Mouse (Mus musculus) liver, embryonic 16.5 days (tissue): Measurements from ENCODE around the gene Cacnb2. TPM values are rescaled to one million over a fixed set of nuclear protein-coding genes. Genes with fewer than 3 reads are reported as not detected.

Experiments used
- ATAC-seq: fragments of 200-750 bp; cut with Nextera tagmentation; 2 replicates; pipeline ENCODE4 v1.8.0; 2017; ENCODE audit warnings: low read depth, mild to moderate bottlenecking, moderate number of reproducible peaks, moderate library complexity
- H3K27ac ChIP-seq: fragments of 300-500 bp; sonication (generic); 2 replicates; pipeline ENCODE4 v1.5.1; 2014; ENCODE audit warnings: mild to moderate bottlenecking, low read length
- H3K27me3 ChIP-seq: fragments of 300-500 bp; sonication (generic); 2 replicates; pipeline ENCODE4 v1.6.1; 2014; ENCODE audit warnings: low read depth, low read length, mixed read lengths; ENCODE audit not compliant: control insufficient read depth, insufficient read depth
- H3K36me3 ChIP-seq: fragments of 300-500 bp; sonication (generic); 2 replicates; pipeline ENCODE4 v1.6.1; 2014; ENCODE audit warnings: mild to moderate bottlenecking; ENCODE audit not compliant: control insufficient read depth, insufficient read depth
- H3K4me1 ChIP-seq: fragments of 300-500 bp; sonication (generic); 2 replicates; pipeline ENCODE4 v1.6.1; 2014; ENCODE audit warnings: low read depth, low read length, mixed read lengths; ENCODE audit not compliant: control insufficient read depth
- H3K4me2 ChIP-seq: fragments of 300-500 bp; sonication (generic); 2 replicates; pipeline ENCODE4 v1.6.1; 2014; ENCODE audit warnings: low read depth, low read length, mixed read lengths
- H3K4me3 ChIP-seq: fragments of 300-500 bp; sonication (generic); 2 replicates; pipeline ENCODE4 v1.5.1; 2014; ENCODE audit warnings: low read depth, mild to moderate bottlenecking, low read length
- H3K9ac ChIP-seq: fragments of 300-500 bp; sonication (generic); 2 replicates; pipeline ENCODE4 v1.6.1; 2014; ENCODE audit warnings: low read depth, low read length
- H3K9me3 ChIP-seq: fragments of 300-500 bp; sonication (generic); replicated peaks from 2 replicates; pipeline ENCODE4 v1.6.1; 2016; ENCODE audit warnings: low read length; ENCODE audit not compliant: control insufficient read depth
- WGBS: fragments of 180-500 bp; shearing (Covaris S2); extraction: QIAGEN DNeasy Blood & Tissue Kit; methylation state at CpG from one replicate; pipeline ENCODE4 v1.1.7; 2014; ENCODE audit not compliant: insufficient replicate concordance; 5-methylcytosine and 5-hydroxymethylcytosine counted together
- polyA plus RNA-seq: library from polyadenylated mRNA; unstranded; fragments of >200 nt; fragmentation: Nextera tagmentation; extraction: Ambion mirVana; gene quantifications from 2 replicates; pipeline ENCODE4 v1.2.1, GENCODE M21; 2015

Gene Cacnb2
- polyA plus RNA-seq, 1 experiment from 2014 or later = 0.26 TPM

DNA sequence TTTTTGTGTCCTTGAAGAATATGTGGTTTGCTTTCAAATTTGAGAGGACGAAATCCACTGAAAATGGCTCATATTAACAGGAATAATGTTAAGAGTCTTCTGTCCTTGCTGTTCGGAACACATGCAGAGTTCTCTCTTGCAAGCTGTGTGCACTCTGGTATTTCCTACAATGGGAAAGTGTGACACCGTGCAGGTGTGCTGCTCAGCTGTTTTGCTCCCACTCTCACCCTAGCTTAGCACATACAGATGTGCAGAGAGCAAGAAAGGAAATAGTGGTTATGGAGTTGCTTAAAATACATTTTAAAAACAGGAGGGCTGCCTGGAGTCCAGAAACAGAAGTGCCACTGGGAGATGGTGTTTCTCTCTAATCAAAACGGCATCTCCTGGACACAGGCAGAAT lies 386.5 kb downstream of the Cacnb2 start:
- 59% methylated on average over 4 of the region's 4 CpGs for WGBS
- H3K36me3 ChIP-seq = no peaks in the 10 kb centered on the region

GRCm38 (mm10) chr2:14992531-14992930 lies 389.6 kb downstream of the Cacnb2 start:
- Histone ChIP-seq H3K4me3 (no peak overlapping the region), H3K27ac (no peak overlapping the region), H3K4me2 (no peak overlapping the region), H3K9me3 (no peaks in the 10 kb centered on the region), H3K27me3 (no peaks in the 10 kb centered on the region), H3K9ac (no peak overlapping the region), H3K4me1 (no peaks in the 10 kb centered on the region), H3K36me3 (no peaks in the 10 kb centered on the region)
- 56% methylated on average over 4 of the region's 4 CpGs for WGBS
- ATAC-seq = no peak

More for the DNA sequence above, 386.5 kb downstream of the Cacnb2 start:
- no peaks in the 10 kb centered on the region for H3K9me3 ChIP-seq
- no peak overlapping the region for H3K9ac ChIP-seq
- no peak overlapping the region for H3K4me3 ChIP-seq
- no peak for ATAC-seq
- H3K27me3 ChIP-seq = no peaks in the 10 kb centered on the region
- H3K4me1 ChIP-seq = no peaks in the 10 kb centered on the region
- H3K4me2 ChIP-seq = no peak overlapping the region
- H3K27ac ChIP-seq = no peak overlapping the region

GRCm38 (mm10) chr2:14996036-14996435 lies 393.1 kb downstream of the Cacnb2 start:
- ATAC-seq = no peak
- Histone ChIP-seq H3K4me1 (no peaks in the 10 kb centered on the region), H3K27ac (no peak overlapping the region), H3K9me3 (no peaks in the 10 kb centered on the region), H3K36me3 (no peaks in the 10 kb centered on the region), H3K4me3 (no peak overlapping the region), H3K4me2 (no peak overlapping the region), H3K27me3 (no peaks in the 10 kb centered on the region), H3K9ac (no peak overlapping the region)
- 71% methylated on average over 4 of the region's 4 CpGs for WGBS

DNA sequence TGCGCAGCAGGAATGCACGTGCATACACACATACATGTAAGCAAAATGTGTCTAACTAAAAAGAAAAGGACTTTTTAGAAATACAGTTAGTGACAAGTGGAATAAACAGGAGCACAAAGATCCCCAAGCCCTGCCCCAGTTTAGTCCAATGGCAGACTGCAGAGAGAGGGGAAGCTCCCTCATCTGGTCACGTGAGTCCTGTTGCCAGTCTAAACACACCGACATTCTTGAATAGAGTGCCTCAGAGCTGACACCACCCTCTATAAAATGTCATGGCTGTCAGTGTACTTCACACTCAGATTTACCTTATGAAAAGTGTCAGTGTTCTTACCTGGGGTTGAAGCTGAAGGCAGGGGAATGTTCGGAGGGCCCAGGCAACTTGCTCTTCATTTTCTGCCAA lies 394.9 kb downstream of the Cacnb2 start:
- Histone ChIP-seq H3K9me3 (no peaks in the 10 kb centered on the region), H3K4me1 (no peaks in the 10 kb centered on the region), H3K9ac (no peak overlapping the region), H3K27ac (no peak overlapping the region), H3K4me2 (no peak overlapping the region), H3K27me3 (no peaks in the 10 kb centered on the region), H3K4me3 (no peak overlapping the region), H3K36me3 (no peaks in the 10 kb centered on the region)
- no peak for ATAC-seq
- WGBS = 70% methylated on average over 5 of the region's 5 CpGs

DNA sequence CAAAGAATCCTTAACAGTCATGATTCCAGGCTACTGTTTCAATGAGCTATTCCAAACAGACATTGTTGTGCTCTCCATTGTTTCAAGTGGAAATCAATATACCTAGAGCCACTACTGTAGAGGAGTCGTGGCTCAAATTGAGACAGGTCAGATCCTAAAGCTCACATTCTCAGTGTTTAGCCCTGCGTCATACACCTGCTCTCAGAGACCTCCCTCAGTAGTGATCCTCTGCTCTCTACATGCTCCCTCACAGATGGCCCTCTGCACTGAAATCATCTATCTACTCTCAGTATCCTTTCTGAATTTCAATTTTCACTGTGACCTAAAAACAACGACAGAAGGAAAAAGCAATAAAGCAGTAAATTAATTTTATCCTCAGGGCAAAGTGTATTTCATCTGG lies 404.6 kb downstream of the Cacnb2 start:
- Histone ChIP-seq H3K4me1 (no peaks in the 10 kb centered on the region), H3K9ac (no peak overlapping the region), H3K9me3 (no peaks in the 10 kb centered on the region), H3K4me2 (no peak overlapping the region), H3K36me3 (no peaks in the 10 kb centered on the region), H3K4me3 (no peak overlapping the region), H3K27ac (no peak overlapping the region), H3K27me3 (no peaks in the 10 kb centered on the region)
- ATAC-seq = no peak
- WGBS = 67% methylated on average over 3 of the region's 3 CpGs

DNA sequence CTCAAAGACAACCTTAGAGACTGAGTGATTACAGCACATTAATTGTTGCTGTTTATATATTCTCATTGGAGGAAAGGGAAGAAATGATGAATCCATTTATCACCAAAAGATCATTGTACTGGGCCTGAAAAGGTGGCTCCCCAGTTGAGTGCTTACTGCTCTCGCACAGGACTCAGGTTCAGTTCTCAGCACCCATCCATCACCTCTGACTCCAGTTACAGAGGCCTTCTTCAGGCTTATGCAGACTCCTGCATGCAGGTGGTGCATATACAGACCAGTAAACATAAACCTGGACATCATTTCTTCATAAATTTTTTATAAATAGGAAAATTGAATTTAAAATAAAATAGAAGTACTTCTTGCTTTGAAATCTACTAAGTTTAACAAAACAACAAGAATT lies 405.2 kb downstream of the Cacnb2 start:
- H3K4me1 ChIP-seq = no peaks in the 10 kb centered on the region
- H3K4me2 ChIP-seq = no peak overlapping the region
- H3K9me3 ChIP-seq = no peaks in the 10 kb centered on the region
- no peak overlapping the region for H3K27ac ChIP-seq
- WGBS = 81% methylated on average over 1 of the region's 1 CpGs
- H3K36me3 ChIP-seq = no peaks in the 10 kb centered on the region
- no peak overlapping the region for H3K4me3 ChIP-seq
- no peaks in the 10 kb centered on the region for H3K27me3 ChIP-seq
- H3K9ac ChIP-seq = no peak overlapping the region
- ATAC-seq = no peak

DNA sequence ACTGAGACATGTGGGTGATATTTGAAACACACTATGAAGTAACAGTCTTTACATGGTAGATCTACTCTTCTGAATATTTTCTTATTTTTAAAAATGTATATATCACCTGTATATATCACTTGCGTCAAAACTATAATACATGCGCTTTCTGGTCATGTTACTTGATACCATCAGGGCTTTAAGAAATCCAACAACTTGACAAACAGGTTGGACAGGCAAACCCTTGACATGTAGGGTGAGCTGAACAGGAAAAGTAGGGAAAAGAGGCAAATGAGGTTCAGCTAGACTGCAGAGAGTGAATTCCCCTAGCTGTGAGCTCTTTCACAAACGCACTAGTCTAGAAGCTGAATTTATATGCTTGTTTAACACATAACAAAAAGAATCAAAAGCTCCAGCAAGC lies 423.9 kb downstream of the Cacnb2 start:
- H3K27me3 ChIP-seq = no peaks in the 10 kb centered on the region
- 82% methylated on average over 3 of the region's 3 CpGs for WGBS
- no peaks in the 10 kb centered on the region for H3K9me3 ChIP-seq
- no peak overlapping the region for H3K27ac ChIP-seq
- no peaks in the 10 kb centered on the region for H3K4me1 ChIP-seq
- ATAC-seq = no peak
- no peak overlapping the region for H3K9ac ChIP-seq
- H3K4me2 ChIP-seq = no peak overlapping the region
- H3K36me3 ChIP-seq = no peaks in the 10 kb centered on the region
- no peak overlapping the region for H3K4me3 ChIP-seq

DNA sequence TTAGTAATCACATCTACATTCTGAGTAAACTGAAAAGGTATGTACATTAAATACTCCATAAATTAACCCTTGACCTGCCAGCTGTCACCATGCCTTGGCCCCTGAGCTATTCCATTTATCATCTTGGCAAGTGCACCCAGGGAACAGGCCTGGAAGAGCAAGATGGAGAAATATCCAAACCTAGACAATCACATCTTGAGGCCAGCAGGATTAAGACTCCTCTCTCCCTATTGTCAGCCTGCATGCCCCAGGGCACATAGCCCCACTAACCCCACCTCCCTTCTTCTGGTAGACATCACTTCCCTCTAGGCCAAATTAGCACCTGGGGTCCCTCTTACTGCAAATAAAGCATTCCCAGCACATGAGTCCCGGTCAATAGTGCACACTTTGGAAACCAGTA lies 424.9 kb downstream of the Cacnb2 start:
- ATAC-seq = no peak
- Histone ChIP-seq H3K9ac (no peak overlapping the region), H3K27ac (no peak overlapping the region), H3K4me1 (no peaks in the 10 kb centered on the region), H3K4me2 (no peak overlapping the region), H3K36me3 (no peaks in the 10 kb centered on the region), H3K4me3 (no peak overlapping the region), H3K9me3 (no peaks in the 10 kb centered on the region), H3K27me3 (no peaks in the 10 kb centered on the region)
- WGBS = 56% methylated on average over 1 of the region's 1 CpGs
